Mouse (Mus musculus): ENCODE results near the gene Magea8.
"Not testable (repeated sequence)": the region's sequence is repeated elsewhere in the genome, so short reads cannot be mapped to it uniquely, and the experiment has no call there.

Gene Magea8

GRCm38 (mm10) chrX:154995750-154996149 is at the start of gene Magea8:
Gene Magea8, minus strand, starts transcription at chrX:154995850.
- not testable (repeated sequence) for DNase-seq (ENCODE audit: low spot score)

- DNase-seq (ENCODE audit: low spot score), result not testable (repeated sequence)
Observed at GRCm38 (mm10) chrX:154949405-154949804, 46.2 kb downstream of the Magea8 start, which contains the start of gene Magea3. Gene Magea3, minus strand, starts transcription at chrX:154949505.

- DNase-seq (ENCODE audit: low spot score), result not testable (repeated sequence)
Observed at GRCm38 (mm10) chrX:154935887-154936286, 59.8 kb downstream of the Magea8 start, which contains the start of gene Magea6. Gene Magea6, minus strand, starts transcription at chrX:154935987.

Measured in ovary, postnatal 14 days (tissue).